Mouse (Mus musculus): ENCODE measurements around the gene Gbp3.

GRCm38 (mm10) chr3:142620956-142621562 lies 61.2 kb downstream of the Gbp3 start:
- TF ChIP-seq TAL1 (IDR thresholded peaks at IDR 0.05; ENCODE audit: low read length) (no peak), GATA1 (IDR thresholded peaks at IDR 0.05; ENCODE audit: low read length) (no peak)
